Mouse (Mus musculus) liver, embryonic 12.5 days (tissue): ENCODE results near the gene Ush2a. TPM values are rescaled to one million over a fixed set of nuclear protein-coding genes. Genes with fewer than 3 reads are reported as not detected.
A peak's percentile ranks its signal among the peaks of the same experiment; 100 is the strongest.

Experiments used
- ATAC-seq: fragments of 200-750 bp; cut with Nextera tagmentation; 2 replicates; pipeline ENCODE4 v1.8.0; 2017; ENCODE audit warnings: moderate number of reproducible peaks, mild to moderate bottlenecking, moderate library complexity
- H3K27ac ChIP-seq: fragments of 300-500 bp; sonication (generic); 2 replicates; pipeline ENCODE4 v1.5.1; 2016; ENCODE audit warnings: mild to moderate bottlenecking
- H3K27me3 ChIP-seq: fragments of 300-500 bp; sonication (generic); replicated peaks from 2 replicates; pipeline ENCODE4 v1.6.1; 2016; ENCODE audit warnings: mild to moderate bottlenecking, moderate library complexity
- H3K36me3 ChIP-seq: fragments of 300-500 bp; sonication (generic); 2 replicates; pipeline ENCODE4 v1.6.1; 2016; ENCODE audit warnings: mild to moderate bottlenecking, moderate library complexity
- H3K4me1 ChIP-seq: fragments of 300-500 bp; sonication (generic); 2 replicates; pipeline ENCODE4 v1.6.1; 2016
- H3K4me2 ChIP-seq: fragments of 300-500 bp; sonication (generic); 2 replicates; pipeline ENCODE4 v1.6.1; 2016; ENCODE audit warnings: mild to moderate bottlenecking, moderate library complexity
- H3K4me3 ChIP-seq: fragments of 300-500 bp; sonication (generic); 2 replicates; pipeline ENCODE4 v1.5.1; 2016; ENCODE audit warnings: mild to moderate bottlenecking, moderate library complexity
- H3K9ac ChIP-seq: fragments of 300-500 bp; sonication (generic); 2 replicates; pipeline ENCODE4 v1.6.1; 2016; ENCODE audit warnings: mild to moderate bottlenecking, moderate library complexity
- H3K9me3 ChIP-seq: fragments of 300-500 bp; sonication (generic); replicated peaks from 2 replicates; pipeline ENCODE4 v1.6.1; 2016; ENCODE audit warnings: mild to moderate bottlenecking, moderate library complexity
- WGBS: fragments of 180-500 bp; shearing (Covaris S2); methylation state at CpG from one replicate; pipeline ENCODE4 v1.1.7; 2016; ENCODE audit not compliant: insufficient replicate concordance; 5-methylcytosine and 5-hydroxymethylcytosine counted together
- polyA plus RNA-seq: library from polyadenylated mRNA; unstranded; fragments of >200 nt; fragmentation: Nextera tagmentation; extraction: Ambion mirVana; gene quantifications from 2 replicates; pipeline ENCODE4 v1.2.1, GENCODE M21; 2016

The Ush2a gene
- polyA plus RNA-seq, 1 experiment from 2014 or later = 0.06 TPM

DNA sequence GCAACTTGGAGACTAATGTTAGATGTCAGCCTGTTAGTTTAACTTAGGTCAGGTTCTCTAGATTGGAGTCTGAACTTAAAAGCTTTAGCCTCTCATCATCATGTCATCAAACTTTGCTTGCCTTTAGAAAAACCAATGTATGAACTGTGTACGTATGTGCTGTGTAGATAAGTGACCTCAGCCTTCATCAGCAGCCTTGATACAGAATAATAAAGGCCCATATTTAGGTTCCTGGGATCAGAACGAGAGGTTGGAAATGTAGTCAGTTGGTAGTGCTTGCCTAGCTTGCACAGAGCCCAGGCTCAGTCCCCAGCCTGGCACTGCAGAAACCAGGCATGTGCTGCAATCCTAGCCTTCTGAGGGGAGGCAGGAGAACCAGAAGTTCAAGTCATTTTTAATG lies 562.4 kb downstream of the Ush2a start:
- Histone ChIP-seq H3K9ac (no peak overlapping the region), H3K4me1 (no peaks in the 10 kb centered on the region), H3K4me2 (no peak overlapping the region), H3K9me3 (no peaks in the 10 kb centered on the region), H3K27ac (no peak overlapping the region), H3K4me3 (no peak overlapping the region), H3K27me3 (no peaks in the 10 kb centered on the region), H3K36me3 (no peaks in the 10 kb centered on the region)
- ATAC-seq = peak; percentile 76
- WGBS = 32% methylated on average over 2 of the region's 2 CpGs

DNA sequence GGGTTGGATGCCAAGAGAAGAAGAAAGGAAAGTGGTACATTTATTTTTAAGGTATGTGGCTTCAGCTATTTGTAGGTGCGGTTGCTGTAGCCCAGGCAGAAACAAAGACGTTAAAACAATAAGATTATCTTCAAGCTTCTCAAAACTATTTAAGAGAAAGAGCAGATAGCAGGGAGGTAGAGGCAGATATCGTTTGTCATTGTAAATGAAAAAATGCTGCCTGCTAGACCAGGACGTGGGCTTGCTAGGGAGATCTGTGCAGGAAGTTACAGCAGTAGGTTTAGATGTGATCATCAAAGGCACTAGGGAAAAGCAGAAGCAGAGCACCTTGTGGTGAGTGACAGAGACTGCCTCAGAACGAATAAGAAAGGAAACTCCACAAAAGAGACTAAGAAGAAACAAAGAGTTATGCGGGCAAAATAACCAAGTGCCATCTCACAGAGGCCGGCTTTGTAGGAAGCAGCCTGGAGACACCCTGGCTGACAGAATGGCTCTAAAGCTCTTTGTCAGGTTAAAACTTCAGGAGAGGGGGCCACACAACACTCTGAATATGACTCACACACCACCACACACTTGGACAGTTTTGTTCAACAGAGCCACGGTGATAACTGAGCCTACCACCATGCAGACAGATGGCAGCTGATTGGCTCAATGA lies 563.2 kb downstream of the Ush2a start:
- H3K4me2 ChIP-seq = no peak overlapping the region
- no peak overlapping the region for H3K27ac ChIP-seq
- no peaks in the 10 kb centered on the region for H3K9me3 ChIP-seq
- H3K4me1 ChIP-seq = peaks cover 3% of the 10 kb centered on the region; the same call in 1 of the 2 replicates
- H3K9ac ChIP-seq = no peak overlapping the region
- 0 out of 2 replicates have a peak, but pooled peaks have one; percentile 4 for ATAC-seq
- H3K27me3 ChIP-seq = no peaks in the 10 kb centered on the region
- no peaks in the 10 kb centered on the region for H3K36me3 ChIP-seq
- no peak overlapping the region for H3K4me3 ChIP-seq
- WGBS = 38% methylated on average over 8 of the region's 8 CpGs

DNA sequence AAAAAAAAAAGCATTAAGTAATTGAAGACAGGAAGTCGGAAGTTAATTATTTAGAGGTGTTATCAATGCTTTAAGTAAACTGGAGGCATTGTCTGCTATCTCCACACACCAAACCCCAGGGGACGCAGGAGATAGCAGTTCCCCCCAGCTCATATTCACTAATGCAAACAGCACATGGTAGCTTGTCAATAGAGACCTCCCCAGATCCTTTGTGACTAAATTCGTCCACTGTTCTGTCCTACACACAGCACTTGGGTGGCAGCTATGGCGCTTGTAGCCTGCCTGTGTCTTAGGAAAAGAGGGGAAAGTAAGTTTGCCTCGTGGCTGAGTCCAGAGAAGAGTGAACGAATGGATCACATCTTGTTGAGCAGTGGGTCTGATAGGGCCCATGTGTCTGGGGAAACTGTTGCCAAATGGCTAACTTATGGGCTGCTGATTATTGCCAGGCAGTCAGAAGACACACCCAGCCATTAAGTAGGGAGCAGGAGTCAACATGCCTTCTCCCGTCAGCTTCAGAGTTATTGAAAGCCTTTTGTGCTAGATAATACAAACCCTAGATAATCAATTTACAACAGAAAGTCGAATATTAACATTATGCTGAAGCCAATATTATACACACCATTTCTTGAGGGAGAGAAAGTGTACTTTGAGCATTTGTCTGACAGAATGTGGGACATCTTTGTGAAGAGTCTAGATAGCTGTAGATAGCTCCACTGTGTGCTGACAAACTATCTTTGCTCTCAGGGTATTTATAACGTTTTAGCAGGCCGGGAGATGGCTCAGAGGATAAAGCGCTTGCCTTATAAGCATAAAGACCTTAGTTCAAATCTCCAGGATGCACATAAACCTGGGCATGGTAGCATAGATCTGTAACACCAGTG lies 568.9 kb downstream of the Ush2a start:
- Histone ChIP-seq H3K27ac (peak overlapping the region; percentile 74), H3K27me3 (no peaks in the 10 kb centered on the region), H3K4me1 (peaks cover 22% of the 10 kb centered on the region), H3K4me3 (no peak overlapping the region), H3K36me3 (no peaks in the 10 kb centered on the region), H3K9ac (no peak overlapping the region), H3K4me2 (0 out of 2 replicates have a peak overlapping the region, but pooled peaks have one; percentile 8), H3K9me3 (no peaks in the 10 kb centered on the region)
- WGBS = 30% methylated on average over 11 of the region's 11 CpGs
- peak; percentile 91 for ATAC-seq

DNA sequence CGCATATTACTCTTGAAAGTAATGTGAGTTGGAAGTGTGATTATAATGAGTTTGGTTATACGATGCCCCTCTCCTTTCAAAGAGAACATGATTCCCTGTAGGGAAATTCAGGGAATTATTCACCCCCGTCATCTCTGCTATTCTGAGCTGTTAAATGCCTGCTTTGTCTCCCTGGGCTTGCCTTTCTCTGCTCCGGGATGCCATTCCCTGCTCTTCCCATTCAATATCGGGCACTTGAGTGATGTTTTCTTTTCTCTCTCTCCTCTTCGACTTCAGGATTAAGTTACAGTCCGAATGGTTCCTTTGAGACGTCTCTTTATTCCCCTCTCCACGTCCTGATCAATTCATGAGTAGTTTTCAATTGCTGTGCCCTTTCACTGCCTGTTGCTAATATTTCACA lies 572.1 kb downstream of the Ush2a start:
- Histone ChIP-seq H3K27me3 (no peaks in the 10 kb centered on the region), H3K36me3 (no peaks in the 10 kb centered on the region), H3K4me2 (no peak overlapping the region), H3K9ac (no peak overlapping the region), H3K27ac (no peak overlapping the region), H3K4me1 (peaks cover 22% of the 10 kb centered on the region), H3K9me3 (no peaks in the 10 kb centered on the region), H3K4me3 (no peak overlapping the region)
- WGBS = 69% methylated on average over 9 of the region's 9 CpGs
- ATAC-seq = no peak

DNA sequence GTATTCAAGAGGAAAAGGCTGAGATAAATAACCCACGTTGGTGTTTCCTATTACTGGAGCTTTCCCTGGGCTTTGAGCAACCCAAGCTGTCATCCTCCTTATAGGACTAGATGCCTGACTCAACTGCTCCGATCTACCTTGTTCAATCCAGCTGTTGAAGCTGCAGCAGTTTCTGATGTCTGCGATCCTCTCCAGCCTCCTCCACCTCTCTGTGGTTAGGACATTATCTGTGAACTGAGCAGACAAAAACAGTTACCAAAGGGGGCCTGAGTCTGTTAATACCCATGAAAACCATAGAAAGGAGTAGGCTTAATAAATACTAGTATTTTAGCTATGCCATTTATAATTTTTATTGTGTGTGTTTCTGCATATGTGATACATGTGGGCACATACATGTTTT lies 572.9 kb downstream of the Ush2a start:
- 44% methylated on average over 3 of the region's 3 CpGs for WGBS
- no peak for ATAC-seq
- H3K4me1 ChIP-seq = peaks cover 21% of the 10 kb centered on the region
- no peaks in the 10 kb centered on the region for H3K9me3 ChIP-seq
- no peaks in the 10 kb centered on the region for H3K27me3 ChIP-seq
- no peak overlapping the region for H3K27ac ChIP-seq
- H3K4me2 ChIP-seq = no peak overlapping the region
- no peaks in the 10 kb centered on the region for H3K36me3 ChIP-seq
- H3K9ac ChIP-seq = no peak overlapping the region
- no peak overlapping the region for H3K4me3 ChIP-seq

DNA sequence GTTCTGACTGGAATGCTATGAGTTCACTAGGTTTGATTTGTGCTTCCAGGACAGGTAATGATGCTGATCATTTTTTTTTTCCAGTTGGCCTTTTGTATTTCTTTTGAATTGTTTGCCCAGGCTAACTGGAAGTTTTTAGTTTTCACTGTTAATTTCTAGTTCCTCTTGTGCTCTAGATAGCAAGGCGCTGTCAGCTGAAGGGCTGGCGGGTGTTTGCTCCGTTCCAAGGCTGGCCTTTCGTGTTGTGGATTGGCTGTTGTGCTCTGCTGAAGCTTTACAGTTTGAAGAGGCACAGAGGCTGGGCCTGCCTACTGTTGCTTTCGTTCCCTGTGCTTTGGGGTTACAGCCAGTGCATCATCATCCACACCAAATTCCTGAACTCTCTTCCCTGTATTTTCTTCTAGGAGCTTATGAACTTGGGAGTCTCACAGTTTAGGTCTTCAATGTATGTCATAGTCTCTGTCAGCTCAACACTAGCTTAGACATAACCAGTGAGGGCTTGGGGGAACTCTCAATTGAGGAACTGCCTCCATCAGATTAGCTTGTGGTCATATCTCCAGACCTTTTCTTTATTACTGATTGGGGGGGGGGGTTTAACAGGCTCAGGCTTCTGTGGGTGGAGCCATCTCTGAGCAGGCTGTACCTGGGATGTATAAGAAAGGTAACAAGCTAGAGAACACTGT lies 575.9 kb downstream of the Ush2a start:
- Histone ChIP-seq H3K4me3 (no peak overlapping the region), H3K9me3 (no peaks in the 10 kb centered on the region), H3K36me3 (no peaks in the 10 kb centered on the region), H3K27ac (no peak overlapping the region), H3K4me1 (peaks cover 4% of the 10 kb centered on the region; the same call in 1 of the 2 replicates), H3K27me3 (no peaks in the 10 kb centered on the region), H3K9ac (no peak overlapping the region), H3K4me2 (no peak overlapping the region)
- no peak for ATAC-seq
- WGBS = 50% methylated on average over 5 of the region's 5 CpGs

DNA sequence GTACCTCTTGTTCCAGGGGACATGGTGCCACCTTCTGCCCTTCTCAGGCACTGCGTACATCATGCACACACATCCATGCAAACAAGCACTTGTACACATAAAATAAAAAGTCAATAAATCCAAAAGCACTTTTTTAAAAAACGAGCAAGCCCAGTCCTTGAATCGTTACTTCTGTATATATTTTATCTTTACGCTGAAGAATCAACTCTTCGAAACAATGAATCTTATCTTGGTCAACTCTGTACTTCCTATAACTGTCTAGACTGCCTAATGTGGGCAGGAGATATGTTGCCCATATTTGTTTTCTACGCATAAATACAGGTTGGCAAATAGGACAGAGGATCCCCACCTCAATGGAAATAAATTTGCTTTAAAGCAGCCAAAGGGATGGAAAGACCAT lies 585.4 kb downstream of the Ush2a start:
- Histone ChIP-seq H3K27me3 (no peaks in the 10 kb centered on the region), H3K9me3 (no peaks in the 10 kb centered on the region; the same call in 1 of the 2 replicates), H3K36me3 (no peaks in the 10 kb centered on the region), H3K4me1 (no peaks in the 10 kb centered on the region), H3K4me3 (no peak overlapping the region), H3K4me2 (no peak overlapping the region), H3K27ac (no peak overlapping the region), H3K9ac (no peak overlapping the region)
- ATAC-seq = no peak
- WGBS = 66% methylated on average over 6 of the region's 6 CpGs

DNA sequence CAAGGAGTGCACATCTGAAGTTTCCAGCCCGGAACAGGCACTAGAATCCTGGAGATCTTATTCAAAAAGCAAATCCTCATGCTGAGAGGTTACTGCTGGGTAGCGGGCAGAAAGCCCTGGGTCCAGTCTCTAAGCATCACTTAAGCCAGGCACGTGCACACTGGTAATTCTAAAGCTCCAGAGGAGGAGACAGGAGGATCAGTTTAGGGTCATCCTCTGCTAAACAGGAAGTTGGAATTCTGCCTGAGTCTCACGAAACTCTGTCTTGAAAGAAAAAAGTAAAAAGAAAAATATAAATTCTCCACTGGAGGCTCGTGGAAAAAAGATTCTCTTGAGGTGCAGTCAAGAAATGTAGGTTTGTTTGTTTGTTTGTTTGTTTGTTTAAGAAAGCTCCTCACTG lies 591.0 kb downstream of the Ush2a start:
- ATAC-seq = no peak
- no peaks in the 10 kb centered on the region for H3K4me1 ChIP-seq
- no peaks in the 10 kb centered on the region for H3K36me3 ChIP-seq
- 55% methylated on average over 5 of the region's 5 CpGs for WGBS
- no peak overlapping the region for H3K27ac ChIP-seq
- H3K9me3 ChIP-seq = no peaks in the 10 kb centered on the region
- no peaks in the 10 kb centered on the region for H3K27me3 ChIP-seq
- no peak overlapping the region for H3K4me3 ChIP-seq
- no peak overlapping the region for H3K9ac ChIP-seq
- no peak overlapping the region for H3K4me2 ChIP-seq

DNA sequence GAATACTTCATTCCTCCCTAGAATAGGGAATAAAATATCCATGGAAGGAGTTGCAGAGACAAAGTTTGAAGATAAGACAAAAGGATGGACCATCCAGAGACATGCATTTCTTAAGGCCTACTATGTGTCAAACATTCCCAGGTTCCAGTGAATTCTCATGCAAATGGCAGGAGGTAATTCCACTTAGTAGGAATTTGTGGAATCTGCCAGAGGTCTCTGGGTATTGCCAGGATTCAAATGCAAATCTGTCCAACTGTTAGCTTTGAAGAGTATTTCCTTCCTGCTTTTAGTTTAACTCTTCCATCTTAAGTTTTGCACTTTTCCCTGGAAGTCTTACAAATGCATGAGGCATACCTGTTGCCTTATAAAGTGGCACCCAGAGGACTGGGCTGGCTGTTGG lies 592.4 kb downstream of the Ush2a start:
- no peaks in the 10 kb centered on the region for H3K4me1 ChIP-seq

DNA sequence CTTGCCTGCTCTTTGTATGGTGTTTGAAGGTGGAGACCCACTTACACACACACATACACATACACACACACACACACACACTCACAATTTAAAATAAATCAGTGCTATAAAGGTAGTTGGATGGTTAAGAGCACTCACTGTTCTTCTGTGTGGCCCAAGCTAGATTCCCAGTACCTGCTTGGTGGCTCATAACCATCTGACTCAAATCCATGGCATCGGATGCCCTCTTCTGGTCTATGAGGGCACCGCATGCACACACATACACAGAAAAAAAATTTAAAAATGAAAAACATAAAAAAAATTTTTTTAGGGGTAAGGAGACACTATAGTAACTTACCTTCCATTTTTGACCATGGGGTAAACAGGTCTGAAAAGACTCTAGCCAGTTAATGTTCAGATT lies 593.2 kb downstream of the Ush2a start:
- no peak overlapping the region for H3K9ac ChIP-seq
- no peak overlapping the region for H3K27ac ChIP-seq
- no peaks in the 10 kb centered on the region for H3K4me1 ChIP-seq
- no peaks in the 10 kb centered on the region for H3K27me3 ChIP-seq
- no peak for ATAC-seq
- no peaks in the 10 kb centered on the region for H3K36me3 ChIP-seq
- H3K9me3 ChIP-seq = no peaks in the 10 kb centered on the region
- 80% methylated on average over 2 of the region's 2 CpGs for WGBS
- no peak overlapping the region for H3K4me3 ChIP-seq
- no peak overlapping the region for H3K4me2 ChIP-seq

More for the DNA sequence above, 592.4 kb downstream of the Ush2a start:
- H3K9ac ChIP-seq = no peak overlapping the region
- H3K9me3 ChIP-seq = no peaks in the 10 kb centered on the region
- no peaks in the 10 kb centered on the region for H3K36me3 ChIP-seq
- H3K27ac ChIP-seq = no peak overlapping the region
- ATAC-seq = no peak
- no peak overlapping the region for H3K4me2 ChIP-seq
- H3K4me3 ChIP-seq = no peak overlapping the region
- no peaks in the 10 kb centered on the region for H3K27me3 ChIP-seq

DNA sequence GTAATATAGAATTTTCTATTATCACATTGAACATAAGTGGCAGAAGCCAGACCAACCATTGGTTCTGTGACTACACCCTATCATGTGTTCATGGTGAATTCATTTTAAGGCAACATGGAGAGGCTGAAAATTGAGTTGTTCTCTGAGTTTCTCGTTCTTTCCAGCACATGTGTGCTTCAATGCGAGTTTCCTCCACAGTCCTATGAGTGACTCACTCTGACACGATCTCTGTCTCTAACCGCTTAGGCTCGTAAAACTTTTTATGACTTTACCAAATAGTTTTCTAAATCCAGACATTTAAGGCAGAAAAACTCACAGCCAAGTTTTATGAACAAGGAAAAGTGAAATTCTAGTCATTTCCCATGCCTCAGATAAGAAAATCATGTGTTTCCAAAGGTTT lies 597.9 kb downstream of the Ush2a start:
- Histone ChIP-seq H3K4me1 (no peaks in the 10 kb centered on the region), H3K4me2 (no peak overlapping the region), H3K27ac (no peak overlapping the region), H3K4me3 (no peak overlapping the region), H3K27me3 (no peaks in the 10 kb centered on the region), H3K9me3 (no peaks in the 10 kb centered on the region), H3K36me3 (no peaks in the 10 kb centered on the region), H3K9ac (no peak overlapping the region)
- no peak for ATAC-seq
- WGBS = 81% methylated on average over 5 of the region's 5 CpGs

DNA sequence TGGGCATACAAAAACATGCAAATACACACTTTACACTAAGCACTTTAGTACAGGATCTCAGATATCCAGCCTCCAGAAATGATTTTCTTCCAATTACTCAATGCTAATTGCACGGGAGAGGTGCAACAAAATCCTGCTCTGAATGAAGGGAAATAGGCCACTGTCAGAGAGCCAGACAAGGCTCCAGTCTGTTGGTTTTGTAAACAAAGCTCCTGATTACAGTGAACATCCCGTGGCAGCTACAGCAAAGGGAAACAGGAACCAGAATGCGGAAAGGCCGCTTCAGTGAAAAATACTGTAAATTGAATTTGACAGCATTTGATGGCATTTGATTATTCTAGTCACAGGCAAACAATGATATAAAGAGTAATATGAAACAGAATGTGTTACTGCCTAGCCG lies 604.1 kb downstream of the Ush2a start:
- H3K4me3 ChIP-seq = no peak overlapping the region
- 59% methylated on average over 5 of the region's 5 CpGs for WGBS
- H3K36me3 ChIP-seq = no peaks in the 10 kb centered on the region
- no peaks in the 10 kb centered on the region for H3K9me3 ChIP-seq
- no peak overlapping the region for H3K9ac ChIP-seq
- H3K4me2 ChIP-seq = no peak overlapping the region
- H3K27me3 ChIP-seq = no peaks in the 10 kb centered on the region
- H3K27ac ChIP-seq = no peak overlapping the region
- no peaks in the 10 kb centered on the region for H3K4me1 ChIP-seq
- no peak for ATAC-seq
